ENCODE assay signal across 9 mouse cellular contexts in genomic region chr16:77662107-77662518, GRCm38 (mm10).
A peak's percentile ranks its signal among the peaks of the same experiment; 100 is the strongest.
DNase-seq lines count a peak whose midpoint lies in the region; ATAC-seq lines count a peak whose summit lies in the region.
"Had no signal": no experiment of that assay in that cellular context is flagged by ENCODE, and none has a peak within 500 bp of the region (broad histone marks: within the 10 kb centered on the region; RNA-seq: fewer than 3 reads in every experiment).

No protein-coding gene starts in this region.

- no peaks in the 10 kb centered on the region for H3K36me3 ChIP-seq in lung, embryonic 15.5 days
- no peaks in the 10 kb centered on the region for H3K36me3 ChIP-seq in forebrain, embryonic 12.5 days (replicated peaks)
- H3K36me3 ChIP-seq in neural tube, embryonic 15.5 days: no peaks in the 10 kb centered on the region
- H3K36me3 ChIP-seq: heart, embryonic 15.5 days had no signal

- no peaks in the 10 kb centered on the region for H3K27me3 ChIP-seq in lung, embryonic 15.5 days
- no peaks in the 10 kb centered on the region for H3K27me3 ChIP-seq in forebrain, embryonic 12.5 days
- no peaks in the 10 kb centered on the region for H3K27me3 ChIP-seq in neural tube, embryonic 15.5 days (replicated peaks)
- H3K27me3 ChIP-seq: heart, embryonic 15.5 days had no signal

- ATAC-seq in lung, embryonic 15.5 days (ENCODE audit: borderline replicate concordance, extremely low read depth, low FRiP score, low TSS enrichment): peak; percentile 74; the same call in 1 of the 2 replicates
- peak; percentile 91 for ATAC-seq in forebrain, embryonic 12.5 days (ENCODE audit: low FRiP score)
- ATAC-seq in neural tube, embryonic 15.5 days (ENCODE audit: low FRiP score): peak; percentile 94

- WGBS in lung, embryonic 15.5 days: 33% methylated on average over 4 of the region's 4 CpGs
- 12% methylated on average over 4 of the region's 4 CpGs for WGBS in forebrain, embryonic 12.5 days
- 7% methylated on average over 4 of the region's 4 CpGs for WGBS in neural tube, embryonic 15.5 days

- no peak overlapping the region for H3K27ac ChIP-seq in lung, embryonic 15.5 days
- H3K27ac ChIP-seq in forebrain, embryonic 12.5 days: peak overlapping the region; percentile 73
- H3K27ac ChIP-seq in neural tube, embryonic 15.5 days (replicated peaks): peak overlapping the region; percentile 88
- H3K27ac ChIP-seq: heart, embryonic 15.5 days had no signal

- H3K4me3 ChIP-seq in lung, embryonic 15.5 days: no peak overlapping the region
- H3K4me3 ChIP-seq in forebrain, embryonic 12.5 days (replicated peaks): no peak overlapping the region
- H3K4me3 ChIP-seq in neural tube, embryonic 15.5 days (replicated peaks): no peak overlapping the region
- H3K4me3 ChIP-seq: heart, embryonic 15.5 days had no signal

- no peaks in the 10 kb centered on the region for H3K9me3 ChIP-seq in lung, embryonic 15.5 days
- H3K9me3 ChIP-seq in forebrain, embryonic 12.5 days: no peaks in the 10 kb centered on the region
- no peaks in the 10 kb centered on the region for H3K9me3 ChIP-seq in neural tube, embryonic 15.5 days (replicated peaks)
- H3K9me3 ChIP-seq: heart, embryonic 15.5 days had no signal

- 0 out of 2 replicates have a peak, but pooled peaks cover 7% of the 10 kb centered on the region for H3K4me1 ChIP-seq in lung, embryonic 15.5 days
- H3K4me1 ChIP-seq in forebrain, embryonic 12.5 days: peaks cover 14% of the 10 kb centered on the region
- H3K4me1 ChIP-seq in neural tube, embryonic 15.5 days: peaks cover 40% of the 10 kb centered on the region

- no peak overlapping the region for H3K4me2 ChIP-seq in lung, embryonic 15.5 days
- H3K4me2 ChIP-seq in forebrain, embryonic 12.5 days: no peak overlapping the region
- peak overlapping the region; percentile 37 for H3K4me2 ChIP-seq in neural tube, embryonic 15.5 days
- H3K4me2 ChIP-seq: heart, embryonic 15.5 days had no signal

- DNase-seq in lung, adult 18-20 months: no peak
- DNase-seq in left cerebral cortex, adult 18-20 months (ENCODE audit: low spot score in 2 of 2): peak; percentile 32 to 53
- DNase-seq in MN1 (ENCODE audit: low spot score): no peak
- DNase-seq in adrenal gland, postnatal 25 days: no peak
- no peak for DNase-seq in ovary, postnatal 14 days (ENCODE audit: low spot score)

- H3K9ac ChIP-seq in lung, embryonic 15.5 days: no peak overlapping the region
- no peak overlapping the region for H3K9ac ChIP-seq in forebrain, embryonic 12.5 days
- no peak overlapping the region for H3K9ac ChIP-seq in neural tube, embryonic 15.5 days (replicated peaks)
- H3K9ac ChIP-seq: heart, embryonic 15.5 days had no signal

Comparison
In these comparisons a context has a peak if more than half of its experiments do, and no peak if none do; other contexts are left out.
1. DNase-seq: peak in left cerebral cortex, adult 18-20 months (2 of 2); none in lung, adult 18-20 months (0 of 2), MN1 (single experiment), adrenal gland, postnatal 25 days (single experiment) and ovary, postnatal 14 days (single experiment).
2. Peak in every context shown above with its lines, with median percentiles within 50 percentile points of each other: ATAC-seq.